Mouse (Mus musculus): Measurements from ENCODE around the gene Nedd9.

GRCm38 (mm10) chr13:41325346-41325745 is 161.8 kb downstream of the Nedd9 start:
- no peak for TF ChIP-seq CTCF (IDR thresholded peaks at IDR 0.05; ENCODE audit: borderline replicate concordance, insufficient read depth, low read length)
- no peak for TF ChIP-seq POLR2A (IDR thresholded peaks at IDR 0.05; ENCODE audit: low read depth, low read length)
